Mouse (Mus musculus) myocyte (in vitro differentiated cells): ENCODE measurements around the gene Cdk5.

Experiments
- CEBPB ChIP-seq: IDR thresholded peaks from 2 replicates; pipeline ENCODE4 v1.6.1; 2011; ENCODE audit warnings: mild to moderate bottlenecking, moderate library complexity; ENCODE audit not compliant: poor library complexity, insufficient read depth, severe bottlenecking
- E2F4 ChIP-seq: IDR thresholded peaks from one replicate; pipeline ENCODE4 v1.6.1; 2011; ENCODE audit warnings: mild to moderate bottlenecking, control low read depth, moderate library complexity; ENCODE audit not compliant: insufficient read depth
- MAX ChIP-seq: IDR thresholded peaks from one replicate; pipeline ENCODE4 v1.6.1; 2011; ENCODE audit warnings: low read depth, mild to moderate bottlenecking, control low read depth
- MYOD1 ChIP-seq, 3 experiments: IDR thresholded peaks; one replicate each; pipeline ENCODE4 v1.6.1; 2011; ENCODE audit warnings: control low read depth in 2 of 3, low read depth in 2 of 3, mild to moderate bottlenecking in 2 of 3, moderate library complexity in 1 of 3; ENCODE audit not compliant: insufficient read length in 2 of 3, control insufficient read depth in 1 of 3
- POLR2A ChIP-seq: IDR thresholded peaks from one replicate; pipeline ENCODE4 v1.6.1; 2011; ENCODE audit warnings: low read depth, mild to moderate bottlenecking, control low read depth, moderate library complexity; ENCODE audit not compliant: insufficient read length
- POLR2AphosphoS2 ChIP-seq: IDR thresholded peaks from one replicate; pipeline ENCODE4 v1.6.1; 2011; ENCODE audit warnings: low read depth, control low read depth; ENCODE audit not compliant: insufficient read length
- SRF ChIP-seq: IDR thresholded peaks from one replicate; pipeline ENCODE4 v1.6.1; 2011; ENCODE audit warnings: low read depth; ENCODE audit not compliant: control insufficient read depth, insufficient read length
- TCF12 ChIP-seq: IDR thresholded peaks from one replicate; pipeline ENCODE4 v1.6.1; 2011; ENCODE audit warnings: mild to moderate bottlenecking, control low read depth; ENCODE audit not compliant: poor library complexity, insufficient read depth, severe bottlenecking
- USF1 ChIP-seq: IDR thresholded peaks from one replicate; pipeline ENCODE4 v1.6.1; 2011; ENCODE audit warnings: low read depth, mild to moderate bottlenecking, control low read depth, moderate library complexity

DNA sequence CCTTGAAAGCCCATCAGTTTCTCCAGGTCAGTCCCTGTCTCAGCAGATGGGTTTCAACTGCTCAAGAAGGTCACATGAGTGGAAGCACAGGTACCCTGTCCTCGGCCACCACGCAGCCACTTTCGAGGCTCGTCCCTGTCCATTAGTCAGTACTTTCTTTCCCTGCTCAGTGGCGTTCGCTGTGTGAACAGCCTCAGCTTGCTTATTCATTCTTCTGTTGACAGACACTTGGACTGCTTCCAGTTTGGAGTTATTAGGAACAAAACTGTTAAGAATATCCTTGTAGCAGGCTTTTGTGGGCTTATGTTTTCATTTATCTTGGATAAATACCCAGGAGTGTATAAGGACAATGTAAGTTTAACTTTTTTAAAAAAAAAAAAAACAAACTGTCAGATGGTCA lies 49.1 kb downstream of the Cdk5 start:
- TF ChIP-seq MYOD1 (IDR thresholded peaks at IDR 0.05; ENCODE audit: control insufficient read depth in 1 of 3, insufficient read length in 2 of 3, low read depth in 2 of 3) (no peak), TCF12 (no peak), CEBPB (no peak), POLR2A (no peak), POLR2AphosphoS2 (no peak), E2F4 (no peak), USF1 (no peak), MAX (no peak), SRF (no peak)
